Mouse (Mus musculus): Measurements from ENCODE around the gene Arhgap4.

Gene Arhgap4

DNA sequence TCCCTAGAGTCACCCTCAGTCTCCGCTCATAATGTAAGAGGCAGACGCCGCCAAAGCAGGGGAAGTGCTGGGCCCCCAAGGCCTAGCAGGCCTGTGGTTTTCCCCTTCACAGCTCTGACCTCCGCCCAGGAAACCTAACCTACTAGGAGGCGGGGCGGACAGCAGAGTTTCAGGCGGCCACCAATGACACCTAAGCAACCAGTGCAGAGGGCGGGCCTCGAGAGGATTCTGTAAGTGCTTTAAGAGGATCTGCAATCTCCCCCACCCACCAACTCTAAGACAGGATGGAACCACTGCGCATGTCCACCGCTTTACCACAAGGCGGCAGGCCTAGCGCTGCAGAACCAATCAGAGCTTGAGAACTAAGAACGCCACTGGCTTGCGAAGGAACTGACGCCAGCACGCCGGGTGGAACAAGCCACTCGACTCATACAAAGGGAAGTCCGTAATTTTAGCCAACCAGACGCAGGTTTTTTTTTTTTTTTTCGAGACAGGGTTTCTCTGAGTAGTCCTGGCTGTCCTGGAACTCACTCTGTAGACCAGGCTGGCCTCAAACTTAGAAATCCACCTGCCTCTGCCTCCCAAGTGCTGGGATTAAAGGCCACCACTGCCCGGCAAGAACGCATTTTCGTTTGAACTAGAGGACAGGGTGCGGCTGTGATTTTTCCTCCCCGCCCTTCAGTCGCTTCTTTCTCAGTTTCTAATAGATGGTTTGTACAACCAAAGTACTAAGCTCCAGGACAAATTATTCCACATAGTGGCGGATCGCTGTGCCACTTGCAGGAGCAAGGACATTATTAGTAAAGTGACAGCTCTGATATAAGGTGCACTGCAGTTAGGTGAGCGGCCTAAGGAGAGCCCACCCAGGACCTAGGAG, 6.6 kb downstream of the Arhgap4 start:
- peak; percentile 99 for ATAC-seq (ENCODE audit: low TSS enrichment)

DNA sequence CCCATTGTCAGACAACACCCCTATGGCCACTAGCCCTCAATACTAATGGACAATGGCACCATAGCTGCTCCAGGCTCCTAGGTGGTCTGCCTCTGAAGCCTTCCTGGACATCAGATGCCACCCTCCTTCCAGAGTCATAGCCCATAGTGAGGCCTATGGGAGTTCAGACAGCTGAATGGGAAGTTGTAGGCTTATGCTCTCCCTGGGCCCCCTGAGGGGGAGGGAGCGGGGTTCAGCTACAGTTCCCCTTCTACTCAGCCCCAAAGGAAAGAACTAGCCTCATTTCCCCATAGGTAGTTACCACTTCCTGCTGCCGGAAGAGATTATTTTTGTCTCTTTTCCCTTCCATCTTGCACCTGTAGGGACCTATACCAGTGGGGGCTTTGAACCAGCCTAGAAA, 10.1 kb downstream of the Arhgap4 start:
- no peak for ATAC-seq (ENCODE audit: low TSS enrichment)

DNA sequence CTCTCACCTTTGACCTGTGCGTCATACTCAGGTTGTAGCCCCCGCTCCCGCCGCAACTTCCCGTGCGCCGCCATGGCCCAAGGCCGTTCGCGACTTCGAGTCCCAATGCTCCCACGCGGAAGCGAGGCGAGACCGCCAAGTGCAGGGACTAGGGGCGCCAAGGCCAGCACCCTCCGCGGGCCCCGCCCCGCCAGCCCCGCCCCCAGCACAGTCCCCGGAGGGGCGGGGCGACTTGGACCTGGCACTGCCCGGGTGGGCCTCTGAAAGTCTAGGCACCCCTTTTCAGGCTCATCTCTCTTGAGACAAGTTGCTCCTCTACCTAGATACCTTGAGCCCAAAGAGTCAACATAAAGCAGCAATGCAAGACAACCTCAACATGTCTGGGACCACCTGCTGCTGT, 10.5 kb downstream of the Arhgap4 start:
- no peak for ATAC-seq (ENCODE audit: low TSS enrichment)

DNA sequence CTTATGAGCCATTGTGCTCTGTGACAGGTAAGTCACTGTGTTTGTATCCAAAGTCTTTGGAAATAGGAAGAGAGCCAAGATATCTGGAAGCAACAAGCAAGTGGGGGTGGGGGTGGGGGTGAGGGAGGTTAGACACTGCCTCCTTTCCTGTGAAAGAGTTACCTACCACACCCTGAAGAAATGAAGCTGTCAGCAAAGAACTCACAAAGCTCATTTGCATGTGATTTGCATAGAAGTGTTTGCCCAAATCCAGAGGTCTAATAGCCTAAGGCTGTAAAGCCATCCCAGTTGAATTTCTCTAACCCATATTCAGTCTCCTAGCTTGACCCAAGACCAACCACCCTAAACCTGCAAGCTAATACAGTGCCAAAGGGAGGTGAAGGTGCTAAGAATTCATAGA, 11.2 kb downstream of the Arhgap4 start:
- no peak for ATAC-seq (ENCODE audit: low TSS enrichment)

DNA sequence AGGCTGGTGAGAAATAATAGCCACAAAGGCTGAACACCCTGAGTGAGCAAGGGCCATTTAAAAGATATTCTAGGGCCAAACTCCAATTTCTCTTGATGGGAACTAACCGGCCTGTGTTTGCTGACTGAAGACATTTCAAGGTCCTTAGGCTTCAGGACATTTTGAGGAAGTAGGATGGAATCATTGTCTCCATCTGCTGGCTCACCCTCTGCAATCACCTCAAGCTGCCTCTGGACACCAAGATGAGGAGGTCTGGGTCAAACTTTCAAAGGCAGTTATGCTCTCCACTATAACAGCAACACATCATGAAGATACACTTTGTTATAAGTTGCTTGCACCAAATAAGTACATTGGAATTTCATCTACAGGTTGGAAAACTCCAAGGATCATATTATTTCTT, 11.6 kb downstream of the Arhgap4 start:
- ATAC-seq (ENCODE audit: low TSS enrichment): no peak

DNA sequence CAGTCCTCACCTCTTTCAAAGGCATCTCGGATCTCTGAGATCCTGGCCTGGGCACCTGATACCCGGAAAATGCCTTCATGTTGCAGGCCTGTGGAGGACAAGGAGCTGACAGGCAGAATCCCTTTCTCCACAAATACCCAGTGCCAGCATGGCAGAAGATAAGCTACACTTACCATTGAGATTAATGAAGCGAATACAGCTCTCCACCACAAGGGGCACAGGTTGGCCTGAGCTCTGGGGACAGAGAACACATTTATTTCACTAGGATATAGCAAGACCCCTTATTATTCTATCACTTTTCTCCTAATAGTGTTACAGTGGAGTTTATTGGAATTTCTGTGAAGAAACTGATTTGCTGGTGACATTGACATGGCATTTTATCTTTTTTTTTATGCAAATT, 23.7 kb downstream of the Arhgap4 start:
- ATAC-seq (ENCODE audit: low TSS enrichment): no peak

DNA sequence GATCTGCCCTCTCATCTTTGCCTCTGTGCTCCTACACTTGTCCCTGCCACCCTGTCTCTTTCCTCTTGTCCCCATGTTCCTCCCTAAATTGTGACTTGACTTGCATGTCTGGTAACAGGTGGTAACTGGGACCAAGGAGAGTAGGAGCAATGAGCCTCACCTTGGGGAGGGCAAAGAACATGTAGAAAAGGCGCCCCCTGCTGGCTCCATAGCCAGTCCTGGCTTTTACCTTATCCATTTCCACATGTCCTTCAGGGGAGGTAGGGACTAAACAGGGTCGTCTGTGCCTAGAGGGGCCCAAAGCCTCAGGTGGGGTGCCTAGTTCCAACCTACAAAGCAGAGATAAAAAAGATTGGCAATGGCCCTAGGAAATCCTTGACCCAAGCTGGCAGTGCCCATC, 26.0 kb downstream of the Arhgap4 start, which contains the start of gene L1cam:
Gene L1cam (minus strand): TSS at position 387 of the 400 bp plus-strand sequence.
- ATAC-seq (ENCODE audit: low TSS enrichment): peak; percentile 73; the same call in 1 of the 2 replicates

DNA sequence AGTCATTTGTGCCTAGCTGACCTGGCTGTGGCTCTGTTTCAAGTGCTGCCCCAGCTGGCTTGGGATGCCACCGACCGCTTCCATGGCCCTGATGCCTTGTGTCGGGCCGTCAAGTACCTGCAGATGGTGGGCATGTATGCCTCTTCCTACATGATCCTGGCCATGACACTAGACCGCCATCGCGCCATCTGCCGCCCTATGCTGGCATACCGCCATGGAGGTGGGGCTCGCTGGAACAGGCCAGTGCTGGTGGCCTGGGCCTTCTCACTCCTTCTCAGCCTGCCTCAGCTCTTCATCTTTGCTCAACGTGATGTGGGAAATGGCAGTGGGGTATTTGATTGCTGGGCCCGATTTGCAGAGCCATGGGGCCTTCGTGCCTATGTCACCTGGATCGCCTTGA, 28.8 kb downstream of the Arhgap4 start:
- no peak for ATAC-seq (ENCODE audit: low TSS enrichment)

DNA sequence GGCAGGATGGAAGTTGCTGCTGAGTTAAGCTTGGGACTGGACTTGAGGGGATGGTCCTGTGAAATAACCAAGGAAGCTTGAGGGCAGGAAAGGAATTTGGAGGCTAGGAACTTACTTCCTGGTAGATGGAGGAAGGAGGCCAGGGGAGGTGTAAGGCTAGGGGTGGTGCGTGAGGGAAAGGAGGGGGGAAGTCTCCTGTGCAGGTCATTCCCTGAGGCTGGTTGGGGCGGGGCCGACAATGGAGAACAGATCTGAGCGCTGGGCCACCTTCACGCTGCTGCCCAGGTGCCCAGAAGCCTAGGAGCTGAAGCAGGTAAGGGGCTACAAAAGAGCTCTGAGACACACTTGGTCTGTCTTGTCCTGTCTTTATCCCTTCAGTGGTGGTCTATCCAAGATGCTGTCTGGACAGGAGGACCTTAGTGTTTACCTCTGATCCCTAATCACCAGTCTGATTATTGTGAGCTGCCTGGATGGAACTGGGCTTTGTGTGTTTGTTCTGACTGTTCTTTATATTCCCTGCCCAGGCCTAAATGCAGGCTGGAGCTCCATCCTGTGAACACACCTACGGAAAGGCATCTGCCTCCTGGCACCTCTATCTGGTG, 30.0 kb downstream of the Arhgap4 start, which contains the start of gene Avpr2:
Gene Avpr2 (plus strand): TSS at position 552 of the 602 bp plus-strand sequence.
- ATAC-seq (ENCODE audit: low TSS enrichment): no peak

DNA sequence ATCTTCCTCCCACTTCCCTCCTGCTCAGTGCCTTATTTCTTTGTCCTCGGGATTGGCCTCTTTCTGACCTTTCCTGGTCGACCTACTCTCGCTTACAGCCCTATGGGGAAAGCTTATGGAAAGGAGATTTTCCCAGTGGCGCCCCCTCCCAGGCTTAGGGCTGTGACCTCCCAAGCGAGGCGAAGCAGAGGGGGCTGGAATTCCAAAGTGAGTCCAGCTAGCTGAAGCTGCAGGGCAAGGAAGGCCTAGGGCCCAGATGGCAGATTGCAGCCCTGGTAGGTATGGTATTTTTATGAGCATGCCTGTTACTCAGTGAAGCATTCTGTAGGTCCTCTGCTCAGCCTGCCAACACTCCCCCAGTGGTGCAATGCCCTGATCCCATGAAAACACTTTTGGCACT, 40.2 kb downstream of the Arhgap4 start:
- no peak for ATAC-seq (ENCODE audit: low TSS enrichment)

DNA sequence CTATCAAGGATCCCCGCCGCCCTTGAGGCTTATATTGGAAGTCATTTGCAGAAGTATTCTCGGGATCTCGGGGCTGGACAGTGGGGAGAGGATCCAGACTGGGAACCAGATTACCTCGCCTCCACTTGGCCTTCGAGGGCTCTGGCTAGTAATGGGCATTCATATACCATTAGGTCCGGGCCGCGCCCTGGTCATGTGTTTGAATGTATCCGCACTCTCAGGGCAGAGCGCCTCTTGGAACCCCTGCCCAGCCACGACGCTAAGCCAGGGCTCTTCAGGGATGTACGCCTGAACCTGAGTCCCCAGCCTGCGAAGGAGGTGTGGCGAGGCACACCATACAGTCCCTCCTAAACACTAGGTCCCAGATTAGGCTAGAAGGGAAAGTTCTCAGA, 40.6 kb downstream of the Arhgap4 start:
- 0 out of 2 replicates have a peak, but pooled peaks have one; percentile 28 for ATAC-seq (ENCODE audit: low TSS enrichment)

DNA sequence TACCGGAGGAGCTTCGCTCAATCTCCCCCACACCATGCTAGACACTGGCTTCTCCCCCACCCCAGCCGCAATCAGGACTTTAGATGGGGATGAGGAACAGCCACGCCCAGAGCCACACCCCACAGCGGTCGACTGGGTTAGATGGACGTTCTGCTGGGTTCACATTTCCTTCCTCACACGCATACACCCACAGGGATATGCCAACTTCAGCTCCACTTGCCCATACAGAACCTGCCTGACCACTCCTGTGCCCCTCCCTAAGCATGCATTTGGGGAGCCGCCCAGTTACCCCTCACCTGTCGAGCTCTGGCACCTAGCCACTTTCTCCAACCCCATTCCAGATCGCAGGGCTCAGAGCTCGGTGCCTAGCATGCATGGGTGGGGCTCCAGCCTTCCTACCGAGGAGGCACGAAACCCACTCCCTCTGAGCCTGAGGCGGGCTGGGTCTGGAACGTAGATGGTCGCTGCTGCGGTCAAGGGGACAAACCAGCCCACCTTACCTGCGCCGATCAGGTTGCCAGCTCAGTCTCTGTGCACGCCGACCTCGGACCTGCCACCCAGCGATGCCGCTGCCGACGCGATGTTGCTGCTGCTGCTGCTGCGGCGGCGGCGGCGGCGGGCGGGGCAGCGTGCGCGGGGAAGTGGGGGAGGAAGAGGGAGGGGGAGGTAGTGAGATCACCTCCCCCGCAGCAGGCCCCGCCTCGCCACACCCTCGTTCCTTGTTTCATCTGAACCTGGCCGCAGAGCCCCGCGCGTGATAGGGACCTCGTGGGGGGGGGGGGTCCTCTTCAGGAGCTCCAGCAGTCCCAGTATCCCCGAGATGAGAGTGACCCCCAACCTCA, 41.3 kb downstream of the Arhgap4 start:
- peak; percentile 61; the same call in 1 of the 2 replicates for ATAC-seq (ENCODE audit: low TSS enrichment)

DNA sequence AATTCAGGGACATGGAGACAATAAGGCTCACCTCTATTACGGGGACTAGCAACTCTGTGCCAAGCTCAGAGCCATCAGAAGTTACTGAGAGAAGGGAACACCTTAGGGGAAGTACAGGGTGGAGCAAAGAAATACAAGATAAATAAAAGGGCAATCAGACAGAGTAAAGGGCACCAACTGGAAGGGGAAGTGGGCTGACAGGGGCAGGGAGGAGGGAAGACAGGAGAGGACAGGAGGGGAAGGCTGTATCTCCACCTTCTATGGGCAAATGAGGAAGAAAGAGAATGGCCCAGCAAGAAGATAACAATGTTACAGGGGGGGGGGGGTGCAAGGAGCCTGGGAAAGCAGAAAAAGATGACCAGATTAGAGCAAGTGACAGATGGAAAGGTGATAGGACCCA, 44.7 kb downstream of the Arhgap4 start:
- ATAC-seq (ENCODE audit: low TSS enrichment): no peak

DNA sequence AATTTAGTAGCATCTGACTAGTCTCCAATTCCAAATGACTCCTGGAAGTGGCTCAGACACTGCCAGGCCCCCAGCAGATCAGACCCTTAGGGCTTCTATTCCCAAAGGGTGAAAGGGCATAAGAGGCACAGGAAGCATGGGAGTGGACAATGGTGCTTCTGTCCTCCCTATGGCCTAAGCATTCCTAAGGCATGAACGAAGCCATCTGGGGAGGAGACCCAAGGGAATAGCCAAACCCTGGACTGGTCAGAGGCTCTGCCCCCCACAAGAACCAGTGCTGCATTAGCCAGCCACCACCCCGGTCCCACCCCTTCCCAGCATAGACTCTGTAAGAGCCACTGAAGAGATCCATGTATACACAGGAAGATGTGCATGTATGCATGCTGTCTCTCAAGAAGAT, 45.8 kb downstream of the Arhgap4 start:
- no peak for ATAC-seq (ENCODE audit: low TSS enrichment)

DNA sequence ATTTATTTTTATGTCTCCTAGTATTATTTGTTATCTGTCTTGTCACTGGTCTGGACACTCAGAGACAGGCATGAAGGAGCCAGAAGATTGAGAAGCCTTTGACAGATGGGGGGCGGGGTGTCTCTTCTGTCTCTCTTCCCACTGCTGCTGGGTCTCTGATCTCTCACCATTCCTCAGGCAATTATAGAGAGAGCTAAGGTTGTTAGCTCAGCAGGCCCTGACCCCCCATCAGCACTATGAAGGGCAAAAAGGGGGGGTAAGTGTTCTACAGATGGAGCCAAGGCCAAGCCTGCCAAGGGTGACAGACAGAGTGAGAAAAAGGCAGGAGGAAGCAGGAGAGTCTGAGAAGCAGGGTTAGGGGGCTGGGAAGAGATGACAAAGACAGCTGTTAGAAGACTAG, 49.7 kb downstream of the Arhgap4 start:
- no peak for ATAC-seq (ENCODE audit: low TSS enrichment)

DNA sequence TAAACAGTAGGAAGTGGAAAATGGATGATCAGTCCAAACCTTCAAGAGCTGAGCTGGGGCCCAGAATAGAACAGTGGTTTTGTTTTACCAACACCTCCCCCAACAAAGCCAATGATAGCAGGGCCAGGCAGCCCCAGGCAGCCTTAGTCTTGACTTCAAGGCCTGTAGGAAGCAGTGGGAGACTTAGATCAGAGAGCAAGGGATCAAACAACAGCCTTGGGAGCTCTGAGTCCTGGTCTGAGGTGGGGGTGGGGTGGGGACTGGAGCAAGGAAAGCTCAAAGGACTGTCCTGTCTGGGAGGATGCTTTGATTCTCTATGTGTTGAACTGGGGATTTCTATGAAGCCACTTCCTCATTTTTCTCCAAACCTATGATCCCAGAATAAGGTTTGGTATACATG, 50.2 kb downstream of the Arhgap4 start:
- no peak for ATAC-seq (ENCODE audit: low TSS enrichment)

DNA sequence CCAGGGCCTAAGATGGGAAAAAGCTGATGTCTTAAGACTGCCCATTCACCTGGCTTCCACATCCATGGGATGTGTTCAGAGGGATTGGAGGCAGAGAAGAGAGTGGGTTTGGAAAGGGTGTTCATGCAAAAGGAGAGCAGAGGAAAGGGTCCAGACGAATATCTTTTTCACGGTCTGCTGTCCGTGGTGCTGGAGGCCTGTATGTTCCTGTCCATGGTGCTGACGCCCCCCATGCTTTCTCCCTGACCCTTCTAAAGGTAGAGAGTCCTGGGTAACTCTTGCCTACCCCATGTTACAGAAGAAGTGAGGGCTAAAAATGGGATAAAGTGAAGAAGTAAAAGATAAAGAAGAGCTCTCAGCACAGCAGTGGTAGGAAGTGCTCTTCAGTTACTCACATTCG, 52.3 kb downstream of the Arhgap4 start:
- no peak for ATAC-seq (ENCODE audit: low TSS enrichment)

DNA sequence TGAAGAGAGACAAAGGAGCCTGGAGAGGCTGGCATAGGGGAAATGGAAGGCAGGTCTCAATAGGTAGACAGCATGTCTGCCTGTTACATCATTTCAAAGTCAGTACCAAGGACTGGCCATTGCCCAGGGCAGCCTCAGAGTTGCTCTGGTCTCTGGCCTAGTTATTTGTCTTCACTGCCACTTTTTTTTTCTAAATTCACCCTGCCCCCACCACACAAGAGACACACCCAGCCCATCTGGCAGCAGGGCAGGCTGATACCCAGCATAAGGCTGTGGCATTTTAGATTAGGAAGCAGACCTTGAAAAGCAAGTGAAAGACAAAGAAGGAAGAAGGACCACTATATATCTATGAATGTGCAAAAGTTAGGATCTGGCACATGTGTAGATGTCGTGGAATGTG, 53.8 kb downstream of the Arhgap4 start:
- ATAC-seq (ENCODE audit: low TSS enrichment): no peak

DNA sequence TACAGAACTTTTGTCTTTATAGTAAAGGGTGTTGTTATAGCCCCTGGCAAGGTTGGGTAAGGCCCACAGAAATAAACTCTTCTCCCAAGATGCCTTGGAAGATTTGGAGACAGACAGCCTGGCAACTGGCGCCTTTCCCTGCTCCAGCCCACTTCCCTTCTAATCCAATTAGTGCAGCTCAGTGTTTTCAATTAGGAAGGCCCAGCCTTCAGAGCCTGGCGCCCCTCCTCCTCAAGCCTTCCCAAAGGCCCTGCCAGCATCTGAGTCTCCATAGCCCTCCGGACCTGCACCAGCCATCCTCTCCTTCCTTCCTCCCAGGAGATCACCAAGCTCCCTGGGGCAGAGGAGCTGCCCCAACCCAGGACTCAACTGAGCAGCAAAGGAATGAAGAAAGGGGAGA, 54.4 kb downstream of the Arhgap4 start:
- peak; percentile 34; the same call in 1 of the 2 replicates for ATAC-seq (ENCODE audit: low TSS enrichment)

DNA sequence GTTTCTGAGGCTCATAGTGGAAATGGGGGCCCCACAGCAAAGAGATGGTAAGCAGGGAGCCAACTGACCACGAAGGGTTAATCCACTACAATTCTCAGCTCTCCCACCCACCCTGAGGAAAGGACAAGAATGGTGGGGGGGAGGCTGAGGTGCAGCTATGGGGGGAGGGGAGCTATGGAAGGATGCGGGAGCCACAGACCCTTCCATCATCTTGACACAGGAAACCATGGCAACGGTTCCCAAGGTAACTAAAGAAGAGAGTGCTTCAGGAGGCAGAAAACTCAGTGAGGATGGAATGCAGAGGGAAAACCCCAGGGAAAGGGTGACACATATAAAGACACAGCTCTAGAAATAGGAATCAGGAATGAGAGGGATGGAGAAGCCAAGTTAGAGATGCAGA, 57.0 kb downstream of the Arhgap4 start:
- peak; percentile 64; the same call in 1 of the 2 replicates for ATAC-seq (ENCODE audit: low TSS enrichment)

DNA sequence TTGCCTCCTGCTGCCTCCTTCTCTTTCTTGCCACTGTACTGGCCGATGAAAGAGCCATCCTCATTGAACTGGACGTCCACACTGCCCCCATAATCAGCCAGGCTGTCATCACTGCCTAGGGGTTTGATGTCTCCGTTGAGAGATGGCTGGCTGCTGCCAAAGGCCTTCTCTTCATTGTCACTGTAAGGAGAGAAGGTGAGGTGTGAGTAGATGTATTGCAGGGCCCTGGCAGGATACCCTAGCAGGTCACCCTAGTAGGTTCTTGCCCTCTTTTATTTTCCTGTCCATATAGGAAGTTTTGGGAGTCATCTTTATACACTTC, 66.6 kb downstream of the Arhgap4 start:
- no peak for ATAC-seq (ENCODE audit: low TSS enrichment)

DNA sequence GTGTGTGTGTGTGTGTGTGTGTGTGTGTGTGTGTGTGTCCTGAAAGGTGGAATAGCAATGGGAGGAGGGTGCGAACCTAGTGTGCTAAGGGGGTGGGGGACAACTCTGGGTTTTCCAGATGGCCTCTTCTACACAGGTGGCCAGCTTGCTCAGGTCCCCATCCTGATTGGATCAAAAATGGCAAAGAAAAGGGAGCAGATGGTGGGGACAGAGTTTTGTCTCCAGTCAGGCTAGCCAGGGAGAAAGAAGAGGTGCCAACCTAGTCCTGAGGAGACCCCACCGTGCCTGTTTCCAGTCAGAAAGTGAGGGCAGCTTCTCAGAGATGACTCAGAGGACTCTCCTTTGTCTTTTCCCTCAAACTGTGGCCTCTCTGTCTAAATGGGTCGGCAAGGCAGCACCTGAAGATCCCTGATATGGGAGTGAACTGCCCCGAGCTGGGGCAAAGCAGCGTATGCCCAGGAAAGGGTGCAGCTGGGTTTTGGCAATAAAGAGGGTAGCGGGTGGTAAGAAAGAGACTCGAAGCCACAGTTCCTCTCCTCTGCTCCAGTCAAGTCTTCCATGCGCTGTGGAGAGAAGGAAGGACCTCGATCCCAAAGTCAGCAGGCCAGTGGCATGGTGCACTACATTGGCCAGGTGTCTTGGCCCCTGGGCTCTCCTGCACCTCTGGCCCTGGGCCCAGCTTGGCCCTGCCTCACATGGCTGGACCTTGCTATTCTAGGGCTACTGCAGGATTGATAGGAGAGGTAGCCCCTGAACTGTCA, 67.2 kb downstream of the Arhgap4 start:
- no peak for ATAC-seq (ENCODE audit: low TSS enrichment)
